Mouse (Mus musculus) kidney, embryonic 15.5 days (tissue): ENCODE data around the gene Cxadr. TPM values are rescaled to one million over a fixed set of nuclear protein-coding genes. Genes with fewer than 3 reads are reported as not detected.

ENCODE experiments used
- polyA plus RNA-seq: library from polyadenylated mRNA; unstranded; fragments of >200 nt; fragmentation: Nextera tagmentation; extraction: Ambion mirVana; gene quantifications from 2 replicates; pipeline ENCODE4 v1.2.1, GENCODE M21; 2015

Gene Cxadr
- polyA plus RNA-seq, 1 experiment from 2014 or later = 32.0 TPM

Other genes with a start within 250 kb of the Cxadr start
- 52.0 and 56.8 TPM in 2 replicates for gene Btg3, start 75.7 kb downstream of the Cxadr start, polyA plus RNA-seq